Mouse (Mus musculus) adrenal gland, adult 10 weeks (tissue): ENCODE data around the gene Zfp809. TPM values are rescaled to one million over a fixed set of nuclear protein-coding genes. Genes with fewer than 3 reads are reported as not detected.

Source experiments
- polyA plus RNA-seq: library from polyadenylated mRNA; stranded (reverse); fragments of 350-450 nt; fragmentation: Illumina TruSeq; extraction: RNeasy Lipid Tissue Mini Kit (QIAGEN cat#74804); gene quantifications from one replicate; pipeline ENCODE4 v1.2.3, GENCODE M21; 2014; ENCODE audit warnings: low read depth, low replicate concordance

Zfp809 gene
- 105 TPM for polyA plus RNA-seq

DNA sequence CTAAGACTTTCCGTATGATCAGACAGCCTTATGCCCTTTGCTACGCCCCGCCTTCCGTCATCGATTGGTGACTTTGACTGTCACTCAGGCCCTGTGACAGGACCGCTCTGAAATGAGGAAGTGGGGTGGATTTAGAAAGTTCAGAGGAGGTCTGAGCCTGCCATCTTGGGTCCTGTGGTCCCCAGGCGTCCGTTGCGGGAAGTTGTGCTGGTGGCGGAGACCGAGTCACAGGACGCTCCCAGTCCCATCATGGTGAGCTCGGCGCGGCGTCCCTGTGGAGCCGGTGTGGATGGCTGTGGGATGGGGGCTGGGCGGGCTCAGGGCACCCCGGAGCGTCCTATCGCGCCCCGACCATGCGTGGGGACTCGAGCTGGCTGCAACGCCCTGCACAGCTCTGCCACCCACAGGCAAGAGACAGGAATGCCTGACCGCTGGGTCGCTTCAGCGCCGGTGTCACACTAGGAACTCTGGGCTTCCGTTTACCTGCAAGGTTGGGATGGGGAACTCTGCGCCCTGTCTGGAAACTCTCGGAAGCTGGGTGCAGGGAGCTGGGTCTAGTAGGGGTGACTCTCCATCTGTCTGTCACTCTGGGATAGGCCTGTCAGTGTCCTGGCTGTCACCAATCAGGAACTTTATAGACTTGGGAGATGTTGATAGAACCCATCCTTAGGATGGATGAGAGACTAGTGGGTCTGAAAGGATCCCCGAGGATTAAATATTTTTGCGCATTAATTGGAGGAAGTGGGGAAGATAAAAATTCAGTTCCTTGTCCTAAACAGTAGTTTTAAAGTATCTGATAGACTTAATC is at the start of gene Zfp809:
TSS of gene Zfp809 (plus strand) at position 134 of the 808 bp plus-strand sequence.

DNA sequence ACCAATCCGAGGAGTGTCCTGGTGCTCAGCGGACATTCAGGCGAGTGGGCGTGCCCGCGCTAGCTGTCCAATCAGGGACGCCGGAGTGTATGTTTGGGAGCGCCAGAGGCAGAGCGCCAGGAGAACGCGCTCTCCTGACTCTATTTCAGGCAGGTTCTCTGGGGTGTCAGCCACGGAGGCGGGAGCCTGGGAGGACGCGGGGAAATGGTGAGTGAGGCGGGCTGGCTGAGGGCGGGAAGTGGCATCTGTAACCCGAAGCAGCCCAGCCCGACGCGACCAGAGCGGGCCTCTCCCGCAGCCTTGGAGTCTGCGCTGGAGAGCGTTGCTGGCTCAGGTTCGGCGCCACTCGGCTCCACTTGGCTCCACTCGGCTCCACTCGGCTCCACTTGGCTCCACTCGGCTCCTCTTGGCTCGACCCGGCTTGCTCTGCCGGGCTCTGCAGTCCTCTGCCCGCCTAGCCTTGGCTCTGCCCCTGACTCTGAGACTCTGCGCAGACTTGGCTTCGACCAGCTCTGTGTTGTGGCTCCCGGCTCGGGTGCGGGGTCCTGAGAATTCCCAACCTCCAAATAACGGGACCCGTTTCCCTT is 37.4 kb upstream of the Zfp809 start, which contains the start of gene Zfp872:
TSS of gene Zfp872 (plus strand) at position 66 of the 587 bp plus-strand sequence.

GRCm38 (mm10) chr9:22259184-22260091 is 33.9 kb downstream of the Zfp809 start, which contains the start of gene Zfp599:
Gene Zfp599 (minus strand): TSS chr9:22259895.

Other genes with a start within 250 kb of the Zfp809 start
- gene Rgl3, start 236.3 kb upstream of the Zfp809 start, polyA plus RNA-seq, result 2.8 TPM
- gene Ccdc151, start 223.1 kb upstream of the Zfp809 start, polyA plus RNA-seq, result 0.76 TPM
- 10.0 TPM for gene Prkcsh, start 222.9 kb upstream of the Zfp809 start, polyA plus RNA-seq
- gene Elavl3, start 173.7 kb upstream of the Zfp809 start, polyA plus RNA-seq, result 1.1 TPM
- not detected for gene Gm49318, start 154.5 kb upstream of the Zfp809 start, polyA plus RNA-seq
- not detected for gene Zfp653, start 154.3 kb upstream of the Zfp809 start, polyA plus RNA-seq
- gene Ecsit, start 140.3 kb upstream of the Zfp809 start, polyA plus RNA-seq, result 4.3 TPM
- 3.6 TPM for gene Cnn1, start 126.5 kb upstream of the Zfp809 start, polyA plus RNA-seq
- 8.3 TPM for gene Elof1, start 108.5 kb upstream of the Zfp809 start, polyA plus RNA-seq
- gene Acp5, start 90.0 kb upstream of the Zfp809 start, polyA plus RNA-seq, result 5.2 TPM
- 5.1 TPM for gene Pigyl, start 68.9 kb upstream of the Zfp809 start, polyA plus RNA-seq
- 6.4 TPM for gene Zfp872, start 37.6 kb upstream of the Zfp809 start, polyA plus RNA-seq
- 0.64 TPM for gene Zfp599, start 34.2 kb downstream of the Zfp809 start, polyA plus RNA-seq
- gene Zfp810, start 81.9 kb downstream of the Zfp809 start, polyA plus RNA-seq, result 18.8 TPM
- 11.0 TPM for gene Anln, start 163.5 kb downstream of the Zfp809 start, polyA plus RNA-seq
- gene 9530077C05Rik, start 185.8 kb downstream of the Zfp809 start, polyA plus RNA-seq, result 4.0 TPM
- not detected for gene Gm17545, start 228.6 kb downstream of the Zfp809 start, polyA plus RNA-seq
- 22.5 TPM for gene Rp9, start 244.0 kb downstream of the Zfp809 start, polyA plus RNA-seq